ENCODE assay signal across 15 mouse cellular contexts in the genomic region with DNA sequence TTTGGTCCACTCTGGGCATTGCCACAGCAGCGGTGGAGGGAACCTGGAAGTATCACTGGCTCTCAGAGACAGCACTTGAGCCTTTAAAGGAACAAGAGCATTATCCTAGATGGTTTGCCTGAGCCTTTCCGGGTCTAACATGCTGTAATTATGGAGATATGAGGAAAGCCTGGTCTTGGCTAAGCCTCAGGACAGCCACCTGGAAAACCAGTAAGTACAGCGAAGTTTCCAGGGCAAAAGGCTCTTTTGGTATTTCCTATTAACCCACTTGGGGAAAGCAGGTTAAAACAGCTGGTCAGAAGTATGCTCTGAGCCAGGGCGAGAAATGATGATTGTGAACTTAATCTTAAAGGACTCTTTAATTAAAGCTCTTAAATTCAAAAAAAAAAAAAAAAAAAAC.
"Had no signal": no experiment of that assay in that cellular context is flagged by ENCODE, and none has a peak within 500 bp of the region (broad histone marks: within the 10 kb centered on the region; RNA-seq: fewer than 3 reads in every experiment).

No protein-coding gene starts in this region.

- H3K27ac ChIP-seq: left cerebral cortex, adult 2 months; limb, embryonic 12.5 days; liver, embryonic 15.5 days; midbrain, embryonic 13.5 days; stomach, embryonic 15.5 days had no signal

- H3K27me3 ChIP-seq: limb, embryonic 12.5 days; liver, embryonic 15.5 days; midbrain, embryonic 13.5 days; stomach, embryonic 15.5 days had no signal

- ATAC-seq: midbrain, embryonic 13.5 days had no signal

- H3K9ac ChIP-seq: limb, embryonic 12.5 days; liver, embryonic 15.5 days; midbrain, embryonic 13.5 days; stomach, embryonic 15.5 days had no signal

- H3K4me2 ChIP-seq: limb, embryonic 12.5 days; liver, embryonic 11.5 days; liver, embryonic 15.5 days; midbrain, embryonic 13.5 days; stomach, embryonic 15.5 days had no signal

- DNase-seq: kidney, adult 8-10 months; kidney, postnatal 25 days; lung, adult 2 months; lung, postnatal 10 days; lung, postnatal 4 days; retina, postnatal 1 day; right cerebral cortex, postnatal 4 days; thymus, adult 2 months; thymus, postnatal 25 days had no signal

- H3K36me3 ChIP-seq: limb, embryonic 12.5 days; liver, embryonic 15.5 days; midbrain, embryonic 13.5 days; stomach, embryonic 15.5 days had no signal

- H3K9me3 ChIP-seq: limb, embryonic 12.5 days; liver, embryonic 15.5 days; midbrain, embryonic 13.5 days; stomach, embryonic 15.5 days had no signal

- H3K4me3 ChIP-seq: left cerebral cortex, adult 2 months; limb, embryonic 12.5 days; liver, embryonic 15.5 days; midbrain, embryonic 13.5 days; stomach, embryonic 15.5 days had no signal

- H3K4me1 ChIP-seq: liver, embryonic 15.5 days; midbrain, embryonic 13.5 days; stomach, embryonic 15.5 days had no signal
